Mouse (Mus musculus) CH12.LX (cell line): Measurements from ENCODE around the gene Tm9sf4. TPM values are rescaled to one million over a fixed set of nuclear protein-coding genes. Genes with fewer than 3 reads are reported as not detected.

Experiments
- DNase-seq: peaks from one replicate; pipeline ENCODE4 v3.0.0-alpha.2; 2013; ENCODE audit errors: extremely low read depth
- H3K27ac ChIP-seq: 2 replicates; pipeline ENCODE4 v1.5.1; 2012; ENCODE audit warnings: low read depth, mild to moderate bottlenecking, control low read depth, moderate library complexity; ENCODE audit not compliant: insufficient read depth
- H3K27me3 ChIP-seq: replicated peaks from 2 replicates; pipeline ENCODE3; 2012; ENCODE audit warnings: inconsistent platforms
- H3K36me3 ChIP-seq, 2 experiments: replicated peaks in 1 of 2; 2 replicates each; pipeline versions ENCODE3 to v1.6.1; 2012; ENCODE audit warnings: inconsistent platforms in 1 of 2, low read length in 1 of 2, mild to moderate bottlenecking in 1 of 2, mixed read lengths in 1 of 2, moderate library complexity in 1 of 2; ENCODE audit not compliant: control insufficient read depth in 1 of 2, insufficient read depth in 1 of 2
- H3K4me1 ChIP-seq, 2 experiments: 2 replicates each; pipeline ENCODE4 v1.6.1; 2012; ENCODE audit warnings: inconsistent platforms in 1 of 2, moderate library complexity in 1 of 2; ENCODE audit not compliant: insufficient read depth in 2 of 2, control insufficient read depth in 1 of 2
- H3K4me2 ChIP-seq: 2 replicates; pipeline ENCODE4 v1.6.1; 2012; ENCODE audit warnings: low read depth, mild to moderate bottlenecking, control low read depth; ENCODE audit not compliant: poor library complexity, insufficient read depth, severe bottlenecking
- H3K4me3 ChIP-seq, 3 experiments: fragments of 150-350 bp in 1 of 3; sonication (generic) in 1 of 3; replicated peaks in 1 of 3; 2 replicates each; pipeline versions ENCODE3 to v1.5.1; 2011 to 2012; ENCODE audit warnings: low read depth in 2 of 3, low read length in 2 of 3, mild to moderate bottlenecking in 2 of 3, moderate library complexity in 2 of 3, control low read depth in 1 of 3, improper control_type of control experiment in 1 of 3, inconsistent platforms in 1 of 3, mixed read lengths in 1 of 3; ENCODE audit not compliant: poor library complexity in 1 of 3
- H3K79me2 ChIP-seq: replicated peaks from 2 replicates; pipeline ENCODE4 v1.6.1; 2012; ENCODE audit warnings: mild to moderate bottlenecking, moderate library complexity; ENCODE audit not compliant: control insufficient read depth, poor library complexity, insufficient read depth, severe bottlenecking; ENCODE audit errors: extremely low read depth
- H3K9ac ChIP-seq: 2 replicates; pipeline ENCODE4 v1.6.1; 2012; ENCODE audit warnings: low read depth, mild to moderate bottlenecking, control low read depth, moderate library complexity; ENCODE audit not compliant: insufficient read depth
- H3K9me3 ChIP-seq: replicated peaks from 2 replicates; pipeline ENCODE3; 2012; ENCODE audit warnings: low read length, inconsistent platforms, mixed read lengths
- BHLHE40 ChIP-seq: IDR thresholded peaks from 2 replicates; pipeline ENCODE4 v1.6.1; 2011; ENCODE audit warnings: mild to moderate bottlenecking, low read depth, low read length, improper control_type of control experiment
- CHD1 ChIP-seq: IDR thresholded peaks from 2 replicates; pipeline ENCODE4 v1.6.1; 2012; ENCODE audit warnings: low read depth, low read length, improper control_type of control experiment, inconsistent platforms
- CTCF ChIP-seq, 2 experiments: IDR thresholded peaks in 1 of 2; conservative IDR thresholded peaks in 1 of 2; 2 replicates each; pipeline ENCODE4 v1.5.1; 2011 to 2012; ENCODE audit warnings: low read depth in 2 of 2, low read length in 2 of 2, improper control_type of control experiment in 1 of 2, inconsistent platforms in 1 of 2, mild to moderate bottlenecking in 1 of 2, moderate library complexity in 1 of 2
- E2F4 ChIP-seq: IDR thresholded peaks from 2 replicates; pipeline ENCODE4 v1.6.1; 2011; ENCODE audit warnings: low read depth, low read length, improper control_type of control experiment; ENCODE audit not compliant: insufficient replicate concordance
- ELF1 ChIP-seq: IDR thresholded peaks from 2 replicates; pipeline ENCODE4 v1.6.1; 2014; ENCODE audit warnings: low read depth, mild to moderate bottlenecking, inconsistent platforms, low read length, improper control_type of control experiment
- HCFC1 ChIP-seq: IDR thresholded peaks from 2 replicates; pipeline ENCODE4 v1.6.1; 2012; ENCODE audit warnings: low read depth, mild to moderate bottlenecking, inconsistent platforms, low read length, improper control_type of control experiment
- IRF4 ChIP-seq: IDR thresholded peaks from 2 replicates; pipeline ENCODE4 v1.6.1; 2014; ENCODE audit warnings: low read depth, mild to moderate bottlenecking, inconsistent platforms, low read length, improper control_type of control experiment
- JUN ChIP-seq: IDR thresholded peaks from 2 replicates; pipeline ENCODE4 v1.6.1; 2011; ENCODE audit warnings: low read depth, mild to moderate bottlenecking, low read length, improper control_type of control experiment, moderate library complexity; ENCODE audit not compliant: insufficient read depth
- JUND ChIP-seq: conservative IDR thresholded peaks from 2 replicates; pipeline ENCODE4 v1.6.1; 2011; ENCODE audit warnings: low read depth, low read length, improper control_type of control experiment
- KAT2A ChIP-seq: IDR thresholded peaks from 2 replicates; pipeline ENCODE4 v1.6.1; 2012; ENCODE audit warnings: low read length, improper control_type of control experiment, inconsistent platforms; ENCODE audit not compliant: insufficient replicate concordance
- MAFK ChIP-seq: IDR thresholded peaks from 2 replicates; pipeline ENCODE4 v1.6.1; 2011; ENCODE audit warnings: low read length, improper control_type of control experiment; ENCODE audit not compliant: insufficient replicate concordance
- MAX ChIP-seq: IDR thresholded peaks from 2 replicates; pipeline ENCODE4 v1.6.1; 2011; ENCODE audit warnings: low read length, improper control_type of control experiment
- MAZ ChIP-seq: IDR thresholded peaks from 2 replicates; pipeline ENCODE4 v1.6.1; 2012; ENCODE audit warnings: low read depth, mild to moderate bottlenecking, inconsistent platforms, low read length, improper control_type of control experiment, moderate library complexity
- MEF2A ChIP-seq: IDR thresholded peaks from 2 replicates; pipeline ENCODE4 v1.6.1; 2014; ENCODE audit warnings: low read depth, mild to moderate bottlenecking, inconsistent platforms, low read length, improper control_type of control experiment, borderline replicate concordance
- MXI1 ChIP-seq: IDR thresholded peaks from 2 replicates; pipeline ENCODE4 v1.6.1; 2011; ENCODE audit warnings: mild to moderate bottlenecking, low read depth, low read length, improper control_type of control experiment
- MYC ChIP-seq: IDR thresholded peaks from 2 replicates; pipeline ENCODE4 v1.6.1; 2011; ENCODE audit warnings: low read depth, mild to moderate bottlenecking, improper control_type of control experiment, low read length
- NELFE ChIP-seq: IDR thresholded peaks from 2 replicates; pipeline ENCODE4 v1.6.1; 2011; ENCODE audit warnings: low read depth, low read length, improper control_type of control experiment
- NRF1 ChIP-seq: IDR thresholded peaks from 2 replicates; pipeline ENCODE4 v1.6.1; 2014; ENCODE audit warnings: low read depth, mild to moderate bottlenecking, inconsistent platforms, low read length, improper control_type of control experiment, moderate library complexity
- PAX5 ChIP-seq: IDR thresholded peaks from 2 replicates; pipeline ENCODE4 v1.6.1; 2012; ENCODE audit warnings: low read length, inconsistent platforms, mixed read lengths
- POLR2A ChIP-seq: IDR thresholded peaks from 2 replicates; pipeline ENCODE4 v1.6.1; 2011; ENCODE audit warnings: low read depth, mild to moderate bottlenecking, improper control_type of control experiment, low read length
- SIN3A ChIP-seq: IDR thresholded peaks from 2 replicates; pipeline ENCODE4 v1.6.1; 2012; ENCODE audit warnings: low read length, improper control_type of control experiment, inconsistent platforms
- SMC3 ChIP-seq: IDR thresholded peaks from 2 replicates; pipeline ENCODE4 v1.6.1; 2011; ENCODE audit warnings: low read depth, low read length, improper control_type of control experiment
- TBP ChIP-seq: conservative IDR thresholded peaks from 2 replicates; pipeline ENCODE4 v1.6.1; 2011; ENCODE audit warnings: low read depth, low read length, improper control_type of control experiment
- TCF12 ChIP-seq: IDR thresholded peaks from 2 replicates; pipeline ENCODE4 v1.6.1; 2014; ENCODE audit warnings: low read depth, mild to moderate bottlenecking, inconsistent platforms, low read length, improper control_type of control experiment
- UBTF ChIP-seq: IDR thresholded peaks from 2 replicates; pipeline ENCODE4 v1.6.1; 2012; ENCODE audit warnings: low read depth, mild to moderate bottlenecking, inconsistent platforms, low read length, improper control_type of control experiment, moderate library complexity
- USF1 ChIP-seq: IDR thresholded peaks from 2 replicates; pipeline ENCODE4 v1.6.1; 2014; ENCODE audit warnings: low read depth, mild to moderate bottlenecking, inconsistent platforms, low read length, improper control_type of control experiment
- USF2 ChIP-seq: conservative IDR thresholded peaks from 2 replicates; pipeline ENCODE4 v1.6.1; 2011; ENCODE audit warnings: low read depth, low read length, improper control_type of control experiment
- ZC3H11A ChIP-seq: IDR thresholded peaks from 2 replicates; pipeline ENCODE4 v1.6.1; 2012; ENCODE audit warnings: low read depth, mild to moderate bottlenecking, inconsistent platforms, low read length, improper control_type of control experiment
- ZKSCAN1 ChIP-seq: IDR thresholded peaks from 2 replicates; pipeline ENCODE4 v1.6.1; 2012; ENCODE audit warnings: low read depth, inconsistent platforms, low read length, improper control_type of control experiment, borderline replicate concordance
- ZMIZ1 ChIP-seq: IDR thresholded peaks from 2 replicates; pipeline ENCODE4 v1.6.1; 2012; ENCODE audit warnings: low read depth, mild to moderate bottlenecking, inconsistent platforms, low read length, improper control_type of control experiment
- ZNF384 ChIP-seq: IDR thresholded peaks from 2 replicates; pipeline ENCODE4 v1.6.1; 2012; ENCODE audit warnings: low read depth, low read length, improper control_type of control experiment, inconsistent platforms
- dilution Hi-C: fragments of 300-500 bp; cut with MboI; formaldehyde crosslinking; loops from 2 replicates; pipeline ENCODE4 v1.14.3; 2020; ENCODE audit warnings: low sequenced_read_pairs; ENCODE audit not compliant: extremely low pct_unique_long_range_greater_than_20kb, extremely low pct_ligation_motif_present
- in situ Hi-C: fragments of 300-500 bp; cut with MboI; formaldehyde crosslinking; loops from 3 replicates; pipeline ENCODE4 v1.14.3; 2019; ENCODE audit warnings: low sequenced_read_pairs, low pct_ligation_motif_present, low pct_unique_long_range_greater_than_20kb, mixed read lengths
- polyA plus RNA-seq: library from polyadenylated mRNA; unstranded; fragments of >175 nt; gene quantifications from 2 replicates; pipeline ENCODE4 v1.2.1, GENCODE M21; 2012; ENCODE audit warnings: low read depth; ENCODE audit not compliant: insufficient read length
- total RNA-seq, 2 experiments: library from RNA; depleted of rRNA; stranded (reverse); fragments of 300-350 nt in 1 of 2; fragments of >200 nt in 1 of 2; gene quantifications; 2 replicates each; pipeline ENCODE4 v1.2.3; 2012 to 2014

Tm9sf4 gene
- total RNA-seq (2012; rRNA removed): 29.0 and 30.4 TPM in 2 replicates
- 13.3 and 13.6 TPM in 2 replicates for total RNA-seq (2014; rRNA removed)
- polyA plus RNA-seq: 43.0 and 51.1 TPM in 2 replicates

DNA sequence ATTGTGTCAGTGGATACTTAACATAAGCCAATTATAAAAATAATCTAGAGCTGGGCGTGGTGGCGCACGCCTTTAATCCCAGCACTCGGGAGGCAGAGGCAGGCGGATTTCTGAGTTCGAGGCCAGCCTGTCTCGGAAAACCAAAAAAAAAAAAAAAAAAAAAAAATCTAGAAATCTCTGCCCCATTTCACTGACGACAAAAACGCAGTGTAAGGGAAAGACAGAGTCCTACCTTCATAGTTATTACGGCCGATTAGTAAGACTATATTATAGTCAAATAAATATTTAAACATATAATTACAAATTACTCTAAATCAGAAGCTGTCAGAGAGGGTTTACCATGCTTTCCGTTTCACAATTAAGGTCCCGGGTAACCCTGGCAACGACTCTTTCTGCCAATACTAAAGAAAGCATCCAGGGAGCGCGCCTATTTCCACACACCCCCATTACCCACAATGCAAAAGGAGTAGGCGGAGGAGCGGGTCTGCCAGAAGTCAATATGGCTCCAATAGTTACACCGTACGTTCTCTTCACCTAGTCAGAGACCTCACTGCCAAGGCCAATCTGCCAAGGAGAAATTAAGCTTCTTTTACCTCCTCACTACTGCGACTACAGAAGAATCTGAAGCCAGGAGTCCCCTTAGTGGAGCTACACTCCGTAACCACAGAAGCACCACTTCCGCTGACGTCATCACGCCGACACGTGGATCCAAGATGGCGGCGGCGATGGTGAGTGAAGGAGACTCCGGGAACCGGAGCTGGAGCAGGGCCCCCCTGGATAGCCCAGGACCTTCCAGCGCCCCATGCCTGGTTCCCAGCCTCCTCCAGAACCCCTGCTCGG lies at the start of gene Tm9sf4:
Gene Tm9sf4, plus strand, starts transcription at position 460 of the 840 bp plus-strand sequence.
- peak; percentile 95 for DNase-seq
- in situ Hi-C loops: no loop called here
- Histone ChIP-seq H3K27ac (peak within 1 kb of the TSS; percentile 86), H3K4me3 (peak within 1 kb of the TSS; percentile 70 to 89 (median 83)), H3K27me3 (peaks cover 2% of the 10 kb centered on the region), H3K9ac (peak within 1 kb of the TSS; percentile 70), H3K4me2 (peak within 1 kb of the TSS; percentile 63), H3K4me1 (peaks cover 2 to 33% of the 10 kb centered on the region in 2 experiments; a peak in 3 of 4 replicates), H3K36me3 (peaks cover 3 to 23% of the 10 kb centered on the region in 2 experiments), H3K9me3 (peaks cover 4% of the 10 kb centered on the region), H3K79me2 (peaks cover 24% of the 10 kb centered on the region)
- dilution Hi-C loops: no loop called here
- TF ChIP-seq JUN: peak; percentile 53
- no peak for TF ChIP-seq CTCF (conservative IDR thresholded peaks at IDR 0.05 in 1 of 2, IDR thresholded peaks at IDR 0.05 in 1 of 2; ENCODE audit: low read depth in 2 of 2, low read length in 2 of 2)
- TF ChIP-seq USF1: peak; percentile 70
- peak; percentile 90 for TF ChIP-seq ELF1
- peak; percentile 85 for TF ChIP-seq NELFE
- TF ChIP-seq MXI1: peak; percentile 94
- no peak for TF ChIP-seq ZC3H11A
- peak; percentile 92 for TF ChIP-seq MAX
- TF ChIP-seq ZMIZ1: peak; percentile 53; the same call in 1 of the 2 replicates
- TF ChIP-seq BHLHE40: peak; percentile 78
- TF ChIP-seq IRF4: peak; percentile 34
- TF ChIP-seq NRF1: peak; percentile 74
- peak; percentile 73; the same call in 1 of the 2 replicates for TF ChIP-seq KAT2A
- TF ChIP-seq MYC: peak; percentile 95
- no peak for TF ChIP-seq ZKSCAN1
- TF ChIP-seq MAFK: no peak
- TF ChIP-seq PAX5: no peak
- no peak for TF ChIP-seq MEF2A
- no peak for TF ChIP-seq SMC3
- peak; percentile 89 for TF ChIP-seq POLR2A
- TF ChIP-seq JUND: peak; percentile 86
- TF ChIP-seq HCFC1: peak; percentile 92
- TF ChIP-seq TBP: peak; percentile 89
- peak; percentile 90 for TF ChIP-seq TCF12
- no peak for TF ChIP-seq CHD1
- no peak for TF ChIP-seq UBTF
- no peak; the same call in 1 of the 2 replicates for TF ChIP-seq MAZ
- no peak; the same call in 1 of the 2 replicates for TF ChIP-seq USF2
- peak; percentile 88 for TF ChIP-seq ZNF384
- peak; percentile 90; the same call in 1 of the 2 replicates for TF ChIP-seq SIN3A
- TF ChIP-seq E2F4: peak; percentile 84; the same call in 1 of the 2 replicates
